Mouse (Mus musculus) adrenal gland, postnatal 10 days (tissue): Measurements from ENCODE around the gene Krtap28-10. TPM values are rescaled to one million over a fixed set of nuclear protein-coding genes. Genes with fewer than 3 reads are reported as not detected.
"Not testable (repeated sequence)": the region's sequence is repeated elsewhere in the genome, so short reads cannot be mapped to it uniquely, and the experiment has no call there.

Experiments
- DNase-seq: peaks from one replicate; pipeline ENCODE4 v3.0.0; 2021; ENCODE audit warnings: mixed read lengths
- total RNA-seq, 2 experiments: library from RNA; stranded (reverse); gene quantifications; 2 replicates each; pipeline ENCODE4 v1.2.3; 2021

Gene Krtap28-10
- total RNA-seq, 2 experiments from 2014 or later = not detected

GRCm38 (mm10) chr1:83014477-83014876 lies 27.8 kb downstream of the Krtap28-10 start:
- DNase-seq = no peak

- DNase-seq = no peak
Measured at GRCm38 (mm10) chr1:83007471-83007870, 34.8 kb downstream of the Krtap28-10 start.

- DNase-seq = no peak
Measured at GRCm38 (mm10) chr1:83006218-83007179, 35.8 kb downstream of the Krtap28-10 start.

- not testable (repeated sequence) for DNase-seq
Measured at GRCm38 (mm10) chr1:83000306-83000705, 42.0 kb downstream of the Krtap28-10 start, which contains the start of gene Gm47959. Gene Gm47959 (plus strand): TSS chr1:83000548.

GRCm38 (mm10) chr1:82993947-82994346 lies 48.3 kb downstream of the Krtap28-10 start:
- no peak for DNase-seq

- DNase-seq = no peak
Measured at GRCm38 (mm10) chr1:82992093-82992492, 50.2 kb downstream of the Krtap28-10 start.

- no peak for DNase-seq
Measured at GRCm38 (mm10) chr1:82991596-82991995, 50.7 kb downstream of the Krtap28-10 start.

Other genes starting within 250 kb of the Krtap28-10 start
- 10 to 100 TPM; 43.1 TPM for gene Agfg1, start 203.0 kb downstream of the Krtap28-10 start, total RNA-seq
- gene A030005L19Rik, start 129.2 kb downstream of the Krtap28-10 start, total RNA-seq = not detected
- not detected for gene A030014E15Rik, start 117.6 kb downstream of the Krtap28-10 start, total RNA-seq
- gene Gm6217, start 111.1 kb downstream of the Krtap28-10 start, total RNA-seq = not detected
- gene A030003K21Rik, start 99.1 kb downstream of the Krtap28-10 start, total RNA-seq = not detected
- not detected for gene Gm7544, start 86.5 kb downstream of the Krtap28-10 start, total RNA-seq
- gene Gm47955, start 82.2 kb downstream of the Krtap28-10 start, total RNA-seq = not detected
- gene Gm47959, start 41.9 kb downstream of the Krtap28-10 start, total RNA-seq = not detected
- gene Slc19a3, start 4.0 kb downstream of the Krtap28-10 start, total RNA-seq = under 1 TPM; 0.15 to 0.36 TPM
- gene Gm47969, start 2.5 kb upstream of the Krtap28-10 start, total RNA-seq = not detected
- not detected for gene A030005K14Rik, start 16.9 kb upstream of the Krtap28-10 start, total RNA-seq
- gene Krtap28-13, start 18.4 kb upstream of the Krtap28-10 start, total RNA-seq = not detected
- not detected for gene Ccl20, start 74.3 kb upstream of the Krtap28-10 start, total RNA-seq
- gene Daw1, start 117.3 kb upstream of the Krtap28-10 start, total RNA-seq = not detected